Mouse (Mus musculus): ENCODE data around the gene Armc2. TPM values are rescaled to one million over a fixed set of nuclear protein-coding genes. Genes with fewer than 3 reads are reported as not detected.

Gene Armc2
- total and polyA plus RNA-seq, 3 experiments: 0.34 to 0.99 (median 0.90) TPM

GRCm38 (mm10) chr10:42057231-42057601 is 39.0 kb upstream of the Armc2 start:
- peaks cover 4% of the 10 kb centered on the region for H3K9me3 ChIP-seq (replicated peaks; ENCODE audit: low read length)
- dilution Hi-C loops (cut with MboI; ENCODE audit: extremely low pct_ligation_motif_present, extremely low pct_unique_long_range_greater_than_20kb, low sequenced_read_pairs) (no loop called here), in situ Hi-C loops (cut with MboI; ENCODE audit: low pct_ligation_motif_present, low pct_unique_long_range_greater_than_20kb, low sequenced_read_pairs) (no loop called here)
- no peak overlapping the region for H3K4me3 ChIP-seq (replicated peaks in 1 of 3; ENCODE audit: low read depth in 2 of 3, low read length in 2 of 3, poor library complexity in 1 of 3)
- no peak for DNase-seq (ENCODE audit: extremely low read depth)
- no peak overlapping the region for H3K27ac ChIP-seq (ENCODE audit: insufficient read depth, low read depth)
- peaks cover 0 to 5% of the 10 kb centered on the region in 2 experiments; a peak in 1 of 4 replicates for H3K4me1 ChIP-seq (ENCODE audit: control insufficient read depth in 1 of 2, insufficient read depth in 2 of 2)
- H3K4me2 ChIP-seq (ENCODE audit: insufficient read depth, low read depth, poor library complexity, severe bottlenecking): no peak overlapping the region
- H3K36me3 ChIP-seq (replicated peaks in 1 of 2; ENCODE audit: control insufficient read depth in 1 of 2, insufficient read depth in 1 of 2, low read length in 1 of 2): peaks cover 0 to 2% of the 10 kb centered on the region in 2 experiments
- TF ChIP-seq POLR2AphosphoS2 (IDR thresholded peaks at IDR 0.05; ENCODE audit: low read depth, low read length) (no peak), NRF1 (IDR thresholded peaks at IDR 0.05; ENCODE audit: low read depth, low read length) (no peak), MYC (IDR thresholded peaks at IDR 0.05; ENCODE audit: low read depth, low read length) (no peak), HCFC1 (IDR thresholded peaks at IDR 0.05; ENCODE audit: low read depth, low read length) (no peak), ETS1 (conservative IDR thresholded peaks at IDR 0.05; ENCODE audit: low read depth, low read length) (no peak), NELFE (IDR thresholded peaks at IDR 0.05; ENCODE audit: low read depth, low read length) (no peak), CHD1 (IDR thresholded peaks at IDR 0.05; ENCODE audit: low read depth, low read length) (no peak), JUND (conservative IDR thresholded peaks at IDR 0.05; ENCODE audit: low read depth, low read length) (no peak), PAX5 (IDR thresholded peaks at IDR 0.05; ENCODE audit: low read length) (no peak), ELF1 (IDR thresholded peaks at IDR 0.05; ENCODE audit: low read depth, low read length) (no peak), SIN3A (IDR thresholded peaks at IDR 0.05; ENCODE audit: low read length) (no peak)
- no peak overlapping the region for H3K9ac ChIP-seq (ENCODE audit: insufficient read depth, low read depth)
- no peaks in the 10 kb centered on the region for H3K27me3 ChIP-seq (replicated peaks)
- no peaks in the 10 kb centered on the region for H3K79me2 ChIP-seq (replicated peaks; ENCODE audit: control insufficient read depth, extremely low read depth, insufficient read depth, poor library complexity, severe bottlenecking)

GRCm38 (mm10) chr10:42056486-42057230 is 38.4 kb upstream of the Armc2 start:
- Histone ChIP-seq H3K4me2 (ENCODE audit: insufficient read depth, low read depth, poor library complexity, severe bottlenecking) (no peak overlapping the region), H3K4me3 (replicated peaks in 1 of 3; ENCODE audit: low read depth in 2 of 3, low read length in 2 of 3, poor library complexity in 1 of 3) (no peak overlapping the region), H3K27ac (ENCODE audit: insufficient read depth, low read depth) (no peak overlapping the region), H3K9ac (ENCODE audit: insufficient read depth, low read depth) (no peak overlapping the region), H3K36me3 (replicated peaks in 1 of 2; ENCODE audit: control insufficient read depth in 1 of 2, insufficient read depth in 1 of 2, low read length in 1 of 2) (peaks cover 0 to 2% of the 10 kb centered on the region in 2 experiments), H3K79me2 (replicated peaks; ENCODE audit: control insufficient read depth, extremely low read depth, insufficient read depth, poor library complexity, severe bottlenecking) (no peaks in the 10 kb centered on the region), H3K27me3 (replicated peaks) (no peaks in the 10 kb centered on the region), H3K9me3 (replicated peaks; ENCODE audit: low read length) (peaks cover 4% of the 10 kb centered on the region), H3K4me1 (ENCODE audit: control insufficient read depth in 1 of 2, insufficient read depth in 2 of 2) (peaks cover 0 to 5% of the 10 kb centered on the region in 2 experiments; a peak in 1 of 4 replicates)
- dilution Hi-C loops (cut with MboI; ENCODE audit: extremely low pct_ligation_motif_present, extremely low pct_unique_long_range_greater_than_20kb, low sequenced_read_pairs): no loop called here
- DNase-seq (ENCODE audit: extremely low read depth): no peak
- TF ChIP-seq JUN (IDR thresholded peaks at IDR 0.05; ENCODE audit: insufficient read depth, low read depth, low read length) (no peak), TCF12 (IDR thresholded peaks at IDR 0.05; ENCODE audit: low read depth, low read length) (no peak), ZMIZ1 (IDR thresholded peaks at IDR 0.05; ENCODE audit: low read depth, low read length) (no peak), MXI1 (IDR thresholded peaks at IDR 0.05; ENCODE audit: low read depth, low read length) (no peak), NRF1 (IDR thresholded peaks at IDR 0.05; ENCODE audit: low read depth, low read length) (no peak), TBP (conservative IDR thresholded peaks at IDR 0.05; ENCODE audit: low read depth, low read length) (no peak), POLR2AphosphoS2 (IDR thresholded peaks at IDR 0.05; ENCODE audit: low read depth, low read length) (no peak), JUND (conservative IDR thresholded peaks at IDR 0.05; ENCODE audit: low read depth, low read length) (no peak), CHD1 (IDR thresholded peaks at IDR 0.05; ENCODE audit: low read depth, low read length) (no peak), POLR2A (IDR thresholded peaks at IDR 0.05; ENCODE audit: low read depth, low read length) (no peak), MYC (IDR thresholded peaks at IDR 0.05; ENCODE audit: low read depth, low read length) (no peak), USF1 (IDR thresholded peaks at IDR 0.05; ENCODE audit: low read depth, low read length) (no peak), RCOR1 (conservative IDR thresholded peaks at IDR 0.05; ENCODE audit: low read depth, low read length) (no peak), E2F4 (IDR thresholded peaks at IDR 0.05; ENCODE audit: insufficient replicate concordance, low read depth, low read length) (no peak)
- in situ Hi-C loops (cut with MboI; ENCODE audit: low pct_ligation_motif_present, low pct_unique_long_range_greater_than_20kb, low sequenced_read_pairs): no loop called here

Measured in CH12.LX (cell line).